Mouse (Mus musculus): ENCODE measurements around the gene Trpm6. TPM values are rescaled to one million over a fixed set of nuclear protein-coding genes. Genes with fewer than 3 reads are reported as not detected.

Gene Trpm6
- polyA plus RNA-seq, 1 experiment from 2014 or later, result 0.43 TPM

- no peak overlapping the region for H3K27ac ChIP-seq (ENCODE audit: low read length)
- 48% methylated on average over 4 of the region's 4 CpGs for WGBS
- H3K4me2 ChIP-seq (ENCODE audit: low read depth, low read length), result no peak overlapping the region
- no peak for ATAC-seq (replicated peaks; ENCODE audit: extremely low read depth, insufficient read depth, low FRiP score)
- H3K9ac ChIP-seq (ENCODE audit: low read length), result no peak overlapping the region
- no peaks in the 10 kb centered on the region for H3K4me1 ChIP-seq (ENCODE audit: control insufficient read depth, insufficient read depth, low read length)
- H3K36me3 ChIP-seq (ENCODE audit: control insufficient read depth, insufficient read depth), result no peaks in the 10 kb centered on the region
- no peak overlapping the region for H3K4me3 ChIP-seq (ENCODE audit: low read length)
- no peaks in the 10 kb centered on the region for H3K9me3 ChIP-seq (replicated peaks; ENCODE audit: control insufficient read depth, low read length)
- no peaks in the 10 kb centered on the region for H3K27me3 ChIP-seq (ENCODE audit: control insufficient read depth, insufficient read depth, low read length)
Observed at GRCm38 (mm10) chr19:18757706-18758105, 7.9 kb downstream of the Trpm6 start.

DNA sequence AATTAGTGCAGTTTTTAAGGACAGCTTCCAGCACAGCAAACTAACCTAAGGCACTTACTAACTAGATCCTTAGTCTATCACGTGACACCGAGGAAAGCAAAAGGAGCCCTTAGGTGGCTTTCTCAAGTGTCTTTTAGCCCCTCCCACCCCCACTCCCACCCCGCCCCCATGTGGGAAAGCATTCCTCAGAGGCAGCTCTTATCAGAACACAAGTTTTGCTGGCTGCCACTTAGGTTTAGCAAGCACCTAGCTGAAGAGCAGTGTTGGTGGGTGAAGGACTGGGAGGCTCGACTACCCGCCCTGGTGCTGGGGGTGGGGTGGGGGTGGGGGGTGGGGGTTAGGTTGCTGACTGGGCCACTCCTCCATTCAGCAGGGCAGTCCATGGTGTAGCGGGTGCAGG, 8.5 kb downstream of the Trpm6 start:
- ATAC-seq (replicated peaks; ENCODE audit: extremely low read depth, insufficient read depth, low FRiP score), result peak; percentile 52; the same call in 1 of the 2 replicates
- Histone ChIP-seq H3K27me3 (ENCODE audit: control insufficient read depth, insufficient read depth, low read length) (no peaks in the 10 kb centered on the region), H3K4me1 (ENCODE audit: control insufficient read depth, insufficient read depth, low read length) (no peaks in the 10 kb centered on the region), H3K9me3 (replicated peaks; ENCODE audit: control insufficient read depth, low read length) (no peaks in the 10 kb centered on the region), H3K4me3 (ENCODE audit: low read length) (no peak overlapping the region), H3K27ac (ENCODE audit: low read length) (no peak overlapping the region), H3K36me3 (ENCODE audit: control insufficient read depth, insufficient read depth) (no peaks in the 10 kb centered on the region), H3K9ac (ENCODE audit: low read length) (no peak overlapping the region), H3K4me2 (ENCODE audit: low read depth, low read length) (peak overlapping the region; percentile 19)
- 9% methylated on average over 6 of the region's 6 CpGs for WGBS

- Histone ChIP-seq H3K36me3 (ENCODE audit: control insufficient read depth, insufficient read depth) (no peaks in the 10 kb centered on the region), H3K27me3 (ENCODE audit: control insufficient read depth, insufficient read depth, low read length) (no peaks in the 10 kb centered on the region), H3K9ac (ENCODE audit: low read length) (no peak overlapping the region), H3K9me3 (replicated peaks; ENCODE audit: control insufficient read depth, low read length) (no peaks in the 10 kb centered on the region), H3K4me2 (ENCODE audit: low read depth, low read length) (no peak overlapping the region), H3K4me1 (ENCODE audit: control insufficient read depth, insufficient read depth, low read length) (no peaks in the 10 kb centered on the region), H3K4me3 (ENCODE audit: low read length) (no peak overlapping the region), H3K27ac (ENCODE audit: low read length) (no peak overlapping the region)
- WGBS, result 35% methylated on average over 9 of the region's 9 CpGs
- no peak for ATAC-seq (replicated peaks; ENCODE audit: extremely low read depth, insufficient read depth, low FRiP score)
Observed at GRCm38 (mm10) chr19:18758916-18759315, 9.1 kb downstream of the Trpm6 start.

- Histone ChIP-seq H3K9ac (ENCODE audit: low read length) (no peak overlapping the region), H3K27ac (ENCODE audit: low read length) (no peak overlapping the region), H3K36me3 (ENCODE audit: control insufficient read depth, insufficient read depth) (no peaks in the 10 kb centered on the region), H3K4me2 (ENCODE audit: low read depth, low read length) (no peak overlapping the region), H3K27me3 (ENCODE audit: control insufficient read depth, insufficient read depth, low read length) (no peaks in the 10 kb centered on the region), H3K9me3 (replicated peaks; ENCODE audit: control insufficient read depth, low read length) (no peaks in the 10 kb centered on the region), H3K4me1 (ENCODE audit: control insufficient read depth, insufficient read depth, low read length) (no peaks in the 10 kb centered on the region), H3K4me3 (ENCODE audit: low read length) (no peak overlapping the region)
- ATAC-seq (replicated peaks; ENCODE audit: extremely low read depth, insufficient read depth, low FRiP score), result no peak
- WGBS, result 73% methylated on average over 5 of the region's 5 CpGs
Observed at GRCm38 (mm10) chr19:18766399-18766798, 16.6 kb downstream of the Trpm6 start.

DNA sequence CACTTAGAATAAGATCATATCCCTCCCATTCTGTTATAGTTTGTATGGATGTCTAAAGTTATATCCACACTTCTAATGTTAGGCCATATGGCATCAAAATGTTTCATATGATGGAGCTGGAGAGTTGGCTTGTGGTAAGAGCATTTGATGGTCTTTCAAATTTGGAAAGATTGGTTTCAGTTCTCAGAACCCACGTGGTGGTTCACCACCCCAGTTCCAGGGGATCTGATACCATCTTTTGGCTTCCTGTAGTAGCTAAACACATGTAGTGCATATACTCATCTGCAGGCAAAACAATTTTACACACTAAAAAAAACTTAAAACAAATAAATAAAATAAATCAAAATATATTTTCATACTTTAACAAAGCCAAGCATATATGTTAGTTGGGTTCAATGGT, 21.3 kb downstream of the Trpm6 start:
- Histone ChIP-seq H3K27ac (ENCODE audit: low read length) (no peak overlapping the region), H3K36me3 (ENCODE audit: control insufficient read depth, insufficient read depth) (no peaks in the 10 kb centered on the region), H3K27me3 (ENCODE audit: control insufficient read depth, insufficient read depth, low read length) (no peaks in the 10 kb centered on the region), H3K9ac (ENCODE audit: low read length) (no peak overlapping the region), H3K9me3 (replicated peaks; ENCODE audit: control insufficient read depth, low read length) (0 out of 2 replicates have a peak, but pooled peaks cover under 1% of the 10 kb centered on the region), H3K4me3 (ENCODE audit: low read length) (no peak overlapping the region), H3K4me1 (ENCODE audit: control insufficient read depth, insufficient read depth, low read length) (no peaks in the 10 kb centered on the region), H3K4me2 (ENCODE audit: low read depth, low read length) (no peak overlapping the region)
- WGBS, result 34% methylated on average over 1 of the region's 1 CpGs
- no peak for ATAC-seq (replicated peaks; ENCODE audit: extremely low read depth, insufficient read depth, low FRiP score)

- Histone ChIP-seq H3K4me1 (ENCODE audit: control insufficient read depth, insufficient read depth, low read length) (no peaks in the 10 kb centered on the region), H3K9ac (ENCODE audit: low read length) (no peak overlapping the region), H3K27ac (ENCODE audit: low read length) (no peak overlapping the region), H3K36me3 (ENCODE audit: control insufficient read depth, insufficient read depth) (no peaks in the 10 kb centered on the region), H3K27me3 (ENCODE audit: control insufficient read depth, insufficient read depth, low read length) (no peaks in the 10 kb centered on the region), H3K4me2 (ENCODE audit: low read depth, low read length) (no peak overlapping the region), H3K9me3 (replicated peaks; ENCODE audit: control insufficient read depth, low read length) (0 out of 2 replicates have a peak, but pooled peaks cover 2% of the 10 kb centered on the region), H3K4me3 (ENCODE audit: low read length) (no peak overlapping the region)
- ATAC-seq (replicated peaks; ENCODE audit: extremely low read depth, insufficient read depth, low FRiP score), result no peak
- WGBS, result 77% methylated on average over 1 of the region's 1 CpGs
Observed at GRCm38 (mm10) chr19:18771561-18771960, 21.8 kb downstream of the Trpm6 start.

GRCm38 (mm10) chr19:18772888-18773488, 23.2 kb downstream of the Trpm6 start:
- no peak for ATAC-seq (replicated peaks; ENCODE audit: extremely low read depth, insufficient read depth, low FRiP score)
- Histone ChIP-seq H3K4me1 (ENCODE audit: control insufficient read depth, insufficient read depth, low read length) (no peaks in the 10 kb centered on the region), H3K9ac (ENCODE audit: low read length) (no peak overlapping the region), H3K27me3 (ENCODE audit: control insufficient read depth, insufficient read depth, low read length) (no peaks in the 10 kb centered on the region), H3K9me3 (replicated peaks; ENCODE audit: control insufficient read depth, low read length) (0 out of 2 replicates have a peak, but pooled peaks cover 2% of the 10 kb centered on the region), H3K36me3 (ENCODE audit: control insufficient read depth, insufficient read depth) (no peaks in the 10 kb centered on the region), H3K4me2 (ENCODE audit: low read depth, low read length) (no peak overlapping the region), H3K4me3 (ENCODE audit: low read length) (no peak overlapping the region), H3K27ac (ENCODE audit: low read length) (no peak overlapping the region)
- WGBS, result 75% methylated on average over 5 of the region's 5 CpGs

- Histone ChIP-seq H3K9me3 (replicated peaks; ENCODE audit: control insufficient read depth, low read length) (0 out of 2 replicates have a peak, but pooled peaks cover 2% of the 10 kb centered on the region), H3K4me1 (ENCODE audit: control insufficient read depth, insufficient read depth, low read length) (no peaks in the 10 kb centered on the region), H3K27ac (ENCODE audit: low read length) (no peak overlapping the region), H3K27me3 (ENCODE audit: control insufficient read depth, insufficient read depth, low read length) (no peaks in the 10 kb centered on the region), H3K36me3 (ENCODE audit: control insufficient read depth, insufficient read depth) (no peaks in the 10 kb centered on the region), H3K4me2 (ENCODE audit: low read depth, low read length) (no peak overlapping the region), H3K4me3 (ENCODE audit: low read length) (no peak overlapping the region), H3K9ac (ENCODE audit: low read length) (no peak overlapping the region)
- 46% methylated on average over 1 of the region's 1 CpGs for WGBS
- no peak for ATAC-seq (replicated peaks; ENCODE audit: extremely low read depth, insufficient read depth, low FRiP score)
Observed at GRCm38 (mm10) chr19:18774085-18774484, 24.3 kb downstream of the Trpm6 start.

GRCm38 (mm10) chr19:18799646-18800045, 49.9 kb downstream of the Trpm6 start:
- no peak overlapping the region for H3K9ac ChIP-seq (ENCODE audit: low read length)

More at GRCm38 (mm10) chr19:18799646-18800045, 49.9 kb downstream of the Trpm6 start:
- Histone ChIP-seq H3K9me3 (replicated peaks; ENCODE audit: control insufficient read depth, low read length) (no peaks in the 10 kb centered on the region), H3K27me3 (ENCODE audit: control insufficient read depth, insufficient read depth, low read length) (no peaks in the 10 kb centered on the region), H3K4me2 (ENCODE audit: low read depth, low read length) (no peak overlapping the region), H3K36me3 (ENCODE audit: control insufficient read depth, insufficient read depth) (no peaks in the 10 kb centered on the region), H3K27ac (ENCODE audit: low read length) (no peak overlapping the region), H3K4me1 (ENCODE audit: control insufficient read depth, insufficient read depth, low read length) (no peaks in the 10 kb centered on the region), H3K4me3 (ENCODE audit: low read length) (no peak overlapping the region)
- 71% methylated on average over 1 of the region's 1 CpGs for WGBS
- ATAC-seq (replicated peaks; ENCODE audit: extremely low read depth, insufficient read depth, low FRiP score), result no peak

Data from heart, embryonic 16.5 days (tissue).